Mouse (Mus musculus) erythroblast, embryonic 14.5 days (primary cell): ENCODE measurements around the gene H6pd. TPM values are rescaled to one million over a fixed set of nuclear protein-coding genes. Genes with fewer than 3 reads are reported as not detected.

Source experiments
- H3K27me3 ChIP-seq: 2 replicates; pipeline ENCODE4 v1.6.1; 2012; ENCODE audit warnings: inconsistent platforms; ENCODE audit not compliant: control insufficient read depth
- H3K36me3 ChIP-seq: 2 replicates; pipeline ENCODE4 v1.6.1; 2012; ENCODE audit warnings: mild to moderate bottlenecking, inconsistent platforms; ENCODE audit not compliant: control insufficient read depth
- H3K4me1 ChIP-seq: 2 replicates; pipeline ENCODE4 v1.6.1; 2012; ENCODE audit warnings: inconsistent platforms; ENCODE audit not compliant: control insufficient read depth
- H3K4me3 ChIP-seq: replicated peaks from 2 replicates; pipeline ENCODE3; 2012; ENCODE audit warnings: moderate library complexity, mild to moderate bottlenecking, inconsistent platforms
- H3K9me3 ChIP-seq: 2 replicates; pipeline ENCODE4 v1.6.1; 2012; ENCODE audit warnings: low read length, inconsistent platforms, mixed read lengths; ENCODE audit not compliant: control insufficient read depth
- GATA1 ChIP-seq: IDR thresholded peaks from 2 replicates; pipeline ENCODE4 v1.6.1; 2012; ENCODE audit warnings: low read length, inconsistent platforms, mixed read lengths
- TAL1 ChIP-seq: IDR thresholded peaks from 3 replicates; pipeline ENCODE4 v1.6.1; 2012; ENCODE audit warnings: low read length, inconsistent platforms, mixed read lengths
- polyA plus RNA-seq: library from polyadenylated mRNA; stranded (reverse); fragments of >175 nt; gene quantifications from 2 replicates; pipeline ENCODE4 v1.2.3, GENCODE M21; 2012

H6pd gene
- polyA plus RNA-seq, 1 experiment: 0.06 TPM

GRCm38 (mm10) chr4:149948119-149948518 is 60.7 kb downstream of the H6pd start:
- H3K4me1 ChIP-seq: no peaks in the 10 kb centered on the region; the same call in 1 of the 2 replicates
- no peaks in the 10 kb centered on the region for H3K9me3 ChIP-seq
- H3K36me3 ChIP-seq: no peaks in the 10 kb centered on the region
- no peak overlapping the region for H3K4me3 ChIP-seq
- TF ChIP-seq TAL1 (no peak), GATA1 (no peak)
- peaks cover 25% of the 10 kb centered on the region for H3K27me3 ChIP-seq

- H3K9me3 ChIP-seq: no peaks in the 10 kb centered on the region
- TF ChIP-seq TAL1: no peak
- TF ChIP-seq GATA1: no peak
- H3K27me3 ChIP-seq: peaks cover 21% of the 10 kb centered on the region
Measured at GRCm38 (mm10) chr4:149947396-149947795, 61.4 kb downstream of the H6pd start.

DNA sequence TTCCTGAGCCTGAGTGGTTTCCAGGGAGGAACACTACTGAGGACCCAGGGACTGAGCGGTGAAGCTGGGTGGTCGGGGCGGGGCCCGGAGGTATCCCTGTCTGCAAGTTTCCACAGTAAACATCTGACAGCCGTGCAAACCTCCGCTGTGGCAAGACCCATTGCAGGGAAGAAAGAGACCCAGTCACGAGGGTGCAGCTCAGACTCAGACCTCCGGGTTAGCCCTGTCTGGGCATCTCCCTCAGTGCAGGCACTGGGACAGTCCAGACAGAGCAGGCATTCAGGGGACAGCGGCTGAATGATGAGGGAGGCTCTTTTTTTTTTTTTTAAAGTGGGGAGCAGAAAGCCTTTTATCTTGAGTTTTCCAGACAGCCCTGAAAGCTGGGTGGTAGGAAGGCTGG is 63.6 kb downstream of the H6pd start:
- peaks cover 11% of the 10 kb centered on the region for H3K27me3 ChIP-seq
- TF ChIP-seq GATA1 (no peak), TAL1 (no peak)

More at GRCm38 (mm10) chr4:149947396-149947795, 61.4 kb downstream of the H6pd start:
- Histone ChIP-seq H3K36me3 (no peaks in the 10 kb centered on the region), H3K4me1 (no peaks in the 10 kb centered on the region; the same call in 1 of the 2 replicates), H3K4me3 (no peak overlapping the region)

DNA sequence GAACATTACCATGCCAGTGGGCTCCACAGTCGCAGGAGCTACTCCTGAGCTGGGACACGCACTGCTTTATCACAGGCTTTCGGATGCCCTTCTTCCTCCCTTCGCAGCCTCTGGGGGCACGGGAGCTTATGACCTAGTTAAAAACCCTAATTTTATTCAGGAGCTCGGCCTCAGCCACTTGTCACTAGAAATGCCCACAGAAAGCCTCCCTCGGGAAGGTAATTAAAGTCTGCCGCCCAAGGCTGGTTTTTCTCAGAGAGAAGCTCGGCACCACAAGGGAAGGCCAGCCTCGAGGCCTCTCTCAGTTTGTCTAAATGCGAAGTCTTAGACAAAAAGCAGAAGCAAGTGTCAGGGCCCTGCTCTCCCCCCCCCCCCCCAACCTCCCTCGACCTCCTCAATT is 64.6 kb downstream of the H6pd start:
- peaks cover 11% of the 10 kb centered on the region for H3K27me3 ChIP-seq
- TF ChIP-seq GATA1: no peak
- no peak for TF ChIP-seq TAL1
- no peak overlapping the region for H3K4me3 ChIP-seq
- H3K36me3 ChIP-seq: no peaks in the 10 kb centered on the region
- H3K4me1 ChIP-seq: no peaks in the 10 kb centered on the region; the same call in 1 of the 2 replicates
- no peaks in the 10 kb centered on the region for H3K9me3 ChIP-seq

More for the DNA sequence above, 63.6 kb downstream of the H6pd start:
- Histone ChIP-seq H3K9me3 (no peaks in the 10 kb centered on the region), H3K36me3 (no peaks in the 10 kb centered on the region), H3K4me1 (no peaks in the 10 kb centered on the region; the same call in 1 of the 2 replicates), H3K4me3 (no peak overlapping the region)

GRCm38 (mm10) chr4:149942831-149943741 is 65.7 kb downstream of the H6pd start:
- H3K4me1 ChIP-seq: no peaks in the 10 kb centered on the region; the same call in 1 of the 2 replicates
- peaks cover 11% of the 10 kb centered on the region for H3K27me3 ChIP-seq
- H3K4me3 ChIP-seq: no peak overlapping the region
- TF ChIP-seq TAL1 (no peak), GATA1 (no peak)
- H3K9me3 ChIP-seq: no peaks in the 10 kb centered on the region
- H3K36me3 ChIP-seq: no peaks in the 10 kb centered on the region

- H3K9me3 ChIP-seq: no peaks in the 10 kb centered on the region
- H3K27me3 ChIP-seq: peaks cover 8% of the 10 kb centered on the region; the same call in 1 of the 2 replicates
Measured at GRCm38 (mm10) chr4:149941067-149941755, 67.6 kb downstream of the H6pd start.

GRCm38 (mm10) chr4:149938701-149939100 is 70.1 kb downstream of the H6pd start:
- Histone ChIP-seq H3K36me3 (no peaks in the 10 kb centered on the region), H3K4me1 (no peaks in the 10 kb centered on the region), H3K9me3 (no peaks in the 10 kb centered on the region), H3K27me3 (peaks cover 8% of the 10 kb centered on the region; the same call in 1 of the 2 replicates), H3K4me3 (no peak overlapping the region)
- no peak for TF ChIP-seq GATA1
- TF ChIP-seq TAL1: no peak

More at GRCm38 (mm10) chr4:149941067-149941755, 67.6 kb downstream of the H6pd start:
- Histone ChIP-seq H3K4me3 (no peak overlapping the region), H3K36me3 (no peaks in the 10 kb centered on the region), H3K4me1 (no peaks in the 10 kb centered on the region)
- TF ChIP-seq GATA1 (no peak), TAL1 (no peak)

- Histone ChIP-seq H3K27me3 (peaks cover 3% of the 10 kb centered on the region; the same call in 1 of the 2 replicates), H3K4me3 (no peak overlapping the region), H3K36me3 (no peaks in the 10 kb centered on the region), H3K9me3 (peaks cover 6% of the 10 kb centered on the region; the same call in 1 of the 2 replicates), H3K4me1 (no peaks in the 10 kb centered on the region)
- TF ChIP-seq TAL1: no peak
- no peak for TF ChIP-seq GATA1
Measured at GRCm38 (mm10) chr4:149936921-149937320, 71.9 kb downstream of the H6pd start.

- H3K27me3 ChIP-seq: no peaks in the 10 kb centered on the region; the same call in 1 of the 2 replicates
- H3K4me3 ChIP-seq: no peak overlapping the region
- TF ChIP-seq GATA1 (no peak), TAL1 (no peak)
- no peaks in the 10 kb centered on the region for H3K36me3 ChIP-seq
- H3K4me1 ChIP-seq: no peaks in the 10 kb centered on the region
- H3K9me3 ChIP-seq: peaks cover 7% of the 10 kb centered on the region; the same call in 1 of the 2 replicates
Measured at GRCm38 (mm10) chr4:149935470-149935869, 73.4 kb downstream of the H6pd start.
